Mouse (Mus musculus): ENCODE data around the gene Irs3. TPM values are rescaled to one million over a fixed set of nuclear protein-coding genes. Genes with fewer than 3 reads are reported as not detected.

Gene Irs3
- polyA plus RNA-seq, 1 experiment = 0.35 TPM

DNA sequence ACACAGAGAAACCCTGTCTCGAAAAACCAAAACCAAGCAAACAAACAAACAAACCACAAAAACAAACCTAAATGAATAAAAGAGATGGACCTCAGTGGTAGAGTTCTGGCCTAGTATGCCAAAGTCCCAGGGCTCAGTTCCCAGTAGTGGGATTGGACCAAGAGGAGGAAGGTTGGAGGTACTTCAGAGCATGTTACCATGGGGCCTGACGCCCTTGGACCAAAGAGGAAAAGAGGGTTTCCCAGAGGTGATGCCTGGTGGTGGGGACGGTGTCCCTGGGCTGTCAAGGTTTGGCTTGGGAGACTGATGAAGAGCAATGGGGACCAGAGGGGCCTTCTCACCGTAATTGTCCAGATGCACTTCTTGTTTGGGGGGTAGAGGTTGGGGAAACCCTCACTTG is 35.5 kb downstream of the Irs3 start:
- Histone ChIP-seq H3K27ac (ENCODE audit: insufficient read depth, low read depth, low read length) (no peak overlapping the region; the same call in 1 of the 2 replicates), H3K4me3 (ENCODE audit: low read depth, low read length) (peak overlapping the region; percentile 47), H3K36me3 (ENCODE audit: control insufficient read depth, insufficient read depth, low read length) (peaks cover 8% of the 10 kb centered on the region; the same call in 1 of the 2 replicates), H3K27me3 (ENCODE audit: control insufficient read depth, insufficient read depth, low read length) (no peaks in the 10 kb centered on the region), H3K4me1 (ENCODE audit: control insufficient read depth, insufficient read depth, insufficient read length, low read length) (peaks cover 16% of the 10 kb centered on the region)
- no peak for TF ChIP-seq POLR2A (IDR thresholded peaks at IDR 0.05; ENCODE audit: low read depth, low read length)
- TF ChIP-seq CTCF (IDR thresholded peaks at IDR 0.05; ENCODE audit: extremely low read depth, insufficient read length, insufficient replicate concordance, low read depth, low read length) = no peak
- WGBS = 76% methylated on average over 4 of the region's 4 CpGs

DNA sequence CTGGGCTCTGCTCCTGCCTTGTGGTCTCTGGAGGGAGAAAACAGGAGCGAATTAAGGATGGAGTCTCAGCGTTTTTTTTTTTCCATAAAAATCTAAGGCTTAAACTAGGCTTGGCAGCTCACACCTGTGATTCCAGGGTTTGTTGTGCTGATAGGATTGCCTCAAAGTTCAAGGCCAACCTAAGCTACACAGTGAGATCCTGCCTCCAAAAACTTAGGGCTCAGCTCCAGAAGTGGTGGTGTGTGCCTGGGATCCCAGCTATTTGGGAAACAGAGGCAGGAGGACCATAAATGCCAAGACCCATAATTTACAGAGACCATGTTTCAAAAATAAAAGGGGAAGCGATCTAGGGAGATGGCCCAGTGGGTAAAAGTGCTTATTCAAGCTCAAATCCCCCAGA is 36.2 kb downstream of the Irs3 start:
- Histone ChIP-seq H3K36me3 (ENCODE audit: control insufficient read depth, insufficient read depth, low read length) (peaks cover 8% of the 10 kb centered on the region; the same call in 1 of the 2 replicates), H3K27ac (ENCODE audit: insufficient read depth, low read depth, low read length) (no peak overlapping the region), H3K4me1 (ENCODE audit: control insufficient read depth, insufficient read depth, insufficient read length, low read length) (peaks cover 16% of the 10 kb centered on the region), H3K4me3 (ENCODE audit: low read depth, low read length) (no peak overlapping the region), H3K27me3 (ENCODE audit: control insufficient read depth, insufficient read depth, low read length) (no peaks in the 10 kb centered on the region)
- WGBS = 69% methylated on average over 3 of the region's 3 CpGs
- TF ChIP-seq CTCF (IDR thresholded peaks at IDR 0.05; ENCODE audit: extremely low read depth, insufficient read length, insufficient replicate concordance, low read depth, low read length) (no peak), POLR2A (IDR thresholded peaks at IDR 0.05; ENCODE audit: low read depth, low read length) (no peak)

DNA sequence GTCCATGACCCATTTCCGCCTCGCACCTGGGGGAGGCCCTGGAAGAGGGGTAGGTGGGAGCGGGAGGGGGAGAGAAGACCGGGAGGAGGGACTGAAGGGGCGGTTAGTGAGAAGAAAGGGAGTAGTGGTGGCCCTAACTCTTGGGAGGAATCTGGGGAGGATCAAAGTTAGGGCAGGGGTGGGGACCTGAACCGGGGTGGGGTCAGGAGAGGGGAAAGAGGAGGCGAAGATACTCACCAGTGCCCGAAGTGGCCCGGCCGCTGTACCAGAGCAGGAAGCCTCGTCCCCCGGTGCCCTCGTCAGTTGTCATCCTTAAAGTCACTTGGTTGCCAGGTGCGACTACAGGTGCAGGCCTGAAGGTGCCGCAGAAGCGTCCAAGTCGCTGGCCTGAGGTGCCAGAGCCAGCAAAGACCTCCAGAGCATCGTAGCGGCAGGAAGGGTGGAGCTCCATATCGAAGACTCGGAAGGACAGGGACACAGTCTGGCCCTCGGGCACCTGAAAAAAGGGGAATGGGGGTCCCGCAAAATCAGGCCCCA is 36.8 kb downstream of the Irs3 start:
- no peak for TF ChIP-seq CTCF (IDR thresholded peaks at IDR 0.05; ENCODE audit: extremely low read depth, insufficient read length, insufficient replicate concordance, low read depth, low read length)
- no peak for TF ChIP-seq POLR2A (IDR thresholded peaks at IDR 0.05; ENCODE audit: low read depth, low read length)
- no peak overlapping the region for H3K4me3 ChIP-seq (ENCODE audit: low read depth, low read length)
- H3K4me1 ChIP-seq (ENCODE audit: control insufficient read depth, insufficient read depth, insufficient read length, low read length) = peaks cover 14% of the 10 kb centered on the region

DNA sequence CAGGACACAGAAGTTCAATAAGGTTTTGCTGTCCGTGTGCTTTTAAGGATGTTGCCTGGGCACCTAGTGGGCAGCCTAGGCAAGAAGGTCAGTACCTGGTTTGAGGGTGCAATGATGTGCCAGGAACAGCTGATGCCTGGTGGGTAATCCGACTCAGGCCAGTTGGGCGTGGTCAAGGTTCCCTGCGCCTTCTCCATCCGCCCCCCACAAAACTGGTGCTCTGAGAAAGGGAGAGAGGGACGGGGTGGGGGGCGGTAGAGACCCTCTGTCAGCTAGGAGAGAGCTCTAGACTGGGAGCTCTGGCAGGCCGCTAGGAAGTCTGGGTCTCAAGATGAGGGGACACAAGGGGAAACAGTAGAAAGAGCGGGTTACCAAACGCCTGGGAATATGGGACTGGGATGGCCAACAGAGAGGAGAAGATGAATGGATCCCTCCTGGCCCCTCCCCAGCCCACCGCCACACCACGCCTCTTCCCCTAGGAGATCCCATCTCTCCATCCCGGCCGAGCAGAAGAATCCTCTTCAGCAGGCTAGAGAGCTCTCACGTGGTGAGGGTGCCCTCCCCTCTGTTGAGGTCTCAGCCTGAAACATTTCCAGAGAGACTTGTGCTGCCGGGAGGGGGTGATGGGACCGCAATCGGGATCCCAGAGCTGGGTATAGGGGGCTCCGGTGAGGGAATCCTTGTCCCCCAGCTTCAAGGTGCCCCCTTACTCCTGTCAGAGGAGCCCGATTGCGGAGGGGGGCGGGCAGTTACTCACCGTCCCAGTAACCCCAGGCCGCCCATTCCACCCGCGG is 37.5 kb downstream of the Irs3 start:
- 68% methylated on average over 26 of the region's 26 CpGs for WGBS
- TF ChIP-seq POLR2A (IDR thresholded peaks at IDR 0.05; ENCODE audit: low read depth, low read length) (no peak), CTCF (IDR thresholded peaks at IDR 0.05; ENCODE audit: extremely low read depth, insufficient read length, insufficient replicate concordance, low read depth, low read length) (no peak)
- H3K27ac ChIP-seq (ENCODE audit: insufficient read depth, low read depth, low read length) = no peak overlapping the region
- H3K4me1 ChIP-seq (ENCODE audit: control insufficient read depth, insufficient read depth, insufficient read length, low read length) = peaks cover 7% of the 10 kb centered on the region
- peaks cover 8% of the 10 kb centered on the region; the same call in 1 of the 2 replicates for H3K36me3 ChIP-seq (ENCODE audit: control insufficient read depth, insufficient read depth, low read length)
- no peaks in the 10 kb centered on the region for H3K27me3 ChIP-seq (ENCODE audit: control insufficient read depth, insufficient read depth, low read length)
- H3K4me3 ChIP-seq (ENCODE audit: low read depth, low read length) = no peak overlapping the region

More for the DNA sequence above, 36.8 kb downstream of the Irs3 start:
- H3K27me3 ChIP-seq (ENCODE audit: control insufficient read depth, insufficient read depth, low read length) = no peaks in the 10 kb centered on the region
- peaks cover 8% of the 10 kb centered on the region; the same call in 1 of the 2 replicates for H3K36me3 ChIP-seq (ENCODE audit: control insufficient read depth, insufficient read depth, low read length)
- 62% methylated on average over 23 of the region's 23 CpGs for WGBS
- no peak overlapping the region for H3K27ac ChIP-seq (ENCODE audit: insufficient read depth, low read depth, low read length)

DNA sequence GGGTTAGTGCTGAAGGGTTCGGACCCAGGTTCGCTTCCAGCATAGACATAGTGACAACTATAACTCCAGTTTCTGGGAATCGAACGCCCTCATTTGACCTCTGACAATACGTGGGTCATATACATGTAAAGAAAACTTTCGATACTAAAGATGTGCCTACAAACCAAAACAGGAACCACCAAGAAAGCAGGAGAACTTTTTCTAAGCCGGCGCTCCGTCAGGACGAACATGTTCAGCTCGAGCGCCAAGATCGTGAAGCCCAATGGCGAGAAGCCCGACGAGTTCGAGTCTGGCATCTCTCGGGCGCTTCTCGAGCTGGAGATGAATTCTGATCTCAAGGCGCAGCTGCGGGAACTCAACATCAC is 44.2 kb downstream of the Irs3 start:
- Histone ChIP-seq H3K36me3 (ENCODE audit: control insufficient read depth, insufficient read depth, low read length) (peaks cover 2% of the 10 kb centered on the region; the same call in 1 of the 2 replicates), H3K27ac (ENCODE audit: insufficient read depth, low read depth, low read length) (peak overlapping the region; percentile 88), H3K27me3 (ENCODE audit: control insufficient read depth, insufficient read depth, low read length) (no peaks in the 10 kb centered on the region), H3K4me3 (ENCODE audit: low read depth, low read length) (peak overlapping the region; percentile 62), H3K4me1 (ENCODE audit: control insufficient read depth, insufficient read depth, insufficient read length, low read length) (peaks cover 13% of the 10 kb centered on the region)
- TF ChIP-seq POLR2A (IDR thresholded peaks at IDR 0.05; ENCODE audit: low read depth, low read length) (no peak), CTCF (IDR thresholded peaks at IDR 0.05; ENCODE audit: extremely low read depth, insufficient read length, insufficient replicate concordance, low read depth, low read length) (no peak)
- under 1% methylated on average over 22 of the region's 22 CpGs for WGBS

DNA sequence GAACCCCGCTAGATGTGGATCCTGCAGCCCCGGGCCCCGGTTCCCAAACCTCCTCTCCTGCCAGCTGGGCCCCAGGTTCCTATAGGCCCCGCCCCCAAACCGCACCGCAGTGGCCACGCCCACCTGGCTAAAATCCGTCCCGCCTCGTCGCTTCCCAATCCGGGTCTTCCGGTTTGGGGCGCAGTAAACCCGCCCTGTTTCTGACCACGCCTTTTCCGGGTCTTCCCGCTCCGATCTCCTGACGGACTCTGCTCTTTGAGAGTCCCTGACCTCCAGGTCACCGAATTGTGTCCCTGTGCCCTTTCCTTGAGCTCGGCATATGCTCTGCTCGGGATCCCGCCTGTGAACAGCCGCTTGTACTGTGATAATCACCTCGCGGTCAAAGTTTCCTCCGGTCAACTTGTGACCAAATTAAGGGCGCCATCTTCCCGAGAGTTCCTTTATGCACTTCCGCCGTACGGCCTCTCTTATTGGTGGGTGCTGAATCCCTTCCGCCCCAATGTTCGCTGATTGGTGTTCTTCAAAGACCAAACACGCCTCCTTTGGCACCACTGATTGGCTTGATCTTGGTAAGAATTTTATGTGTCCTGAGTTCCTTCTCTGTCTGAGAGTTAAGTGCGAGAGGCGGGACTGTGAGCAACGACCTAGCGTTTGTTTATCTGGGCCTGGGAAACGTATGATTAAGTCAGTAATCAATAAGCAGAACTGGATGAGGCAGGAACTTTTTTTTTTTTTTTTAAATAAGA is 44.7 kb downstream of the Irs3 start, which contains the start of gene Mospd3:
Mospd3 (minus strand) TSS at position 440 of the 746 bp plus-strand sequence.
- H3K27me3 ChIP-seq (ENCODE audit: control insufficient read depth, insufficient read depth, low read length) = no peaks in the 10 kb centered on the region
- peak within 1 kb of the TSS; percentile 87 for H3K4me3 ChIP-seq (ENCODE audit: low read depth, low read length)
- peaks cover 2% of the 10 kb centered on the region; the same call in 1 of the 2 replicates for H3K36me3 ChIP-seq (ENCODE audit: control insufficient read depth, insufficient read depth, low read length)
- peak; percentile 84 for TF ChIP-seq POLR2A (IDR thresholded peaks at IDR 0.05; ENCODE audit: low read depth, low read length)
- no peak for TF ChIP-seq CTCF (IDR thresholded peaks at IDR 0.05; ENCODE audit: extremely low read depth, insufficient read length, insufficient replicate concordance, low read depth, low read length)
- H3K4me1 ChIP-seq (ENCODE audit: control insufficient read depth, insufficient read depth, insufficient read length, low read length) = peaks cover 13% of the 10 kb centered on the region
- under 1% methylated on average over 41 of the region's 41 CpGs for WGBS
- peak within 1 kb of the TSS; percentile 99 for H3K27ac ChIP-seq (ENCODE audit: insufficient read depth, low read depth, low read length)

All from small intestine, adult 2 months (tissue).